Mouse (Mus musculus) embryonic facial prominence, embryonic 11.5 days (tissue): ENCODE results near the gene Sh2d6. TPM values are rescaled to one million over a fixed set of nuclear protein-coding genes. Genes with fewer than 3 reads are reported as not detected.

Experiments
- ATAC-seq: fragments of 200-750 bp; cut with Nextera tagmentation; replicated peaks from 2 replicates; pipeline ENCODE4 v1.8.0; 2017; ENCODE audit warnings: low read depth; ENCODE audit not compliant: insufficient number of reproducible peaks, low FRiP score, low TSS enrichment
- DNase-seq: peaks from one replicate; pipeline ENCODE4 v3.0.0-alpha.2; 2015; ENCODE audit warnings: low spot score
- H3K27ac ChIP-seq: fragments of 300-500 bp; sonication (generic); replicated peaks from 2 replicates; pipeline ENCODE4 v1.5.1; 2014; ENCODE audit warnings: mild to moderate bottlenecking, low read depth, low read length, control low read depth
- H3K27me3 ChIP-seq: fragments of 300-500 bp; sonication (generic); 2 replicates; pipeline ENCODE4 v1.6.1; 2014; ENCODE audit warnings: mild to moderate bottlenecking, low read length, moderate library complexity, mixed read lengths; ENCODE audit not compliant: control insufficient read depth, insufficient read depth
- H3K36me3 ChIP-seq: fragments of 300-500 bp; sonication (generic); replicated peaks from 2 replicates; pipeline ENCODE4 v1.6.1; 2014; ENCODE audit warnings: low read depth, mild to moderate bottlenecking, low read length, moderate library complexity, mixed read lengths; ENCODE audit not compliant: control insufficient read depth, insufficient read depth
- H3K4me1 ChIP-seq: fragments of 300-500 bp; sonication (generic); 2 replicates; pipeline ENCODE4 v1.6.1; 2014; ENCODE audit warnings: low read length, mixed read lengths; ENCODE audit not compliant: control insufficient read depth, insufficient read depth
- H3K4me2 ChIP-seq: fragments of 300-500 bp; sonication (generic); 2 replicates; pipeline ENCODE4 v1.6.1; 2014; ENCODE audit warnings: low read depth, mild to moderate bottlenecking, control low read depth, low read length, moderate library complexity
- H3K4me3 ChIP-seq: fragments of 300-500 bp; sonication (generic); 2 replicates; pipeline ENCODE4 v1.5.1; 2014; ENCODE audit warnings: low read depth, low read length, control low read depth
- H3K9ac ChIP-seq: fragments of 300-500 bp; sonication (generic); replicated peaks from 2 replicates; pipeline ENCODE4 v1.6.1; 2014; ENCODE audit warnings: mild to moderate bottlenecking, control low read depth, low read length
- H3K9me3 ChIP-seq: fragments of 300-500 bp; sonication (generic); replicated peaks from 2 replicates; pipeline ENCODE4 v1.6.1; 2016; ENCODE audit warnings: mild to moderate bottlenecking, low read length, inconsistent platforms, mixed read lengths; ENCODE audit not compliant: control insufficient read depth
- WGBS: fragments of 180-500 bp; shearing (Covaris S2); extraction: QIAGEN DNeasy Blood & Tissue Kit; methylation state at CpG from one replicate; pipeline ENCODE4 v1.1.7; 2014; 5-methylcytosine and 5-hydroxymethylcytosine counted together
- polyA plus RNA-seq: library from polyadenylated mRNA; unstranded; fragments of >200 nt; fragmentation: Nextera tagmentation; extraction: Ambion mirVana; gene quantifications from 2 replicates; pipeline ENCODE4 v1.2.1, GENCODE M21; 2014

Sh2d6 gene
- polyA plus RNA-seq, 1 experiment from 2014 or later = not detected

DNA sequence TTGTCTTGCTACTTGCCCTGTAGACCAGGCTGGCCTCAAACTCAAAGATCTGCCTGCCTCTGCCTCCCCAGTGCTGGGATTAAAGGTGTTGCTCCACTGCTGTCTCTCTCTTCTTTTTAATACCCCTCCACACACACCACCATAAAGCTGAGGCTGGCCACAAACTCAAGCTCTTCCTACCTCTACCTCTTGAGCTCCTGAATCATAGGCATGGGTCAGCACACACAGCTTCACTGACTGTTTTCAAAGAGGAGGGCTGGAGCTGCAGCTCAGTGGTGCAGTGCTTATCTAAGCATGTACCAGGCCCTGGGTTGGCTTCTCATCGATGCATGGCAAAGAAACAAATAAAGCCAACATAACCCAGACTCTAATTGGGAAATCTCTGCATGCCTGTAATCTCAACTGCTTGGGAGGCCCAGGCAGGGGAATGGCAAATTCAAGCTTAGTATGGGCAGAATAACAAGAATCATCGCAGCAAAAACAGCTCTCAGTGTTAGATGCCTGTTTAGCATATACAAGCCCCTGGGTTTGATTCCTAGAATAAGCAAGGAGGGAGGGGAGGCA is 11.6 kb downstream of the Sh2d6 start:
- peaks cover 5% of the 10 kb centered on the region for H3K4me1 ChIP-seq
- no peak overlapping the region for H3K4me3 ChIP-seq
- no peak overlapping the region for H3K4me2 ChIP-seq
- no peaks in the 10 kb centered on the region for H3K27me3 ChIP-seq
- DNase-seq (no peak), ATAC-seq (no peak)
- no peak overlapping the region for H3K9ac ChIP-seq
- no peaks in the 10 kb centered on the region for H3K36me3 ChIP-seq
- no peaks in the 10 kb centered on the region for H3K9me3 ChIP-seq
- whole genome bisulfite sequencing = 86% methylated on average over 2 of the region's 2 CpGs
- H3K27ac ChIP-seq = no peak overlapping the region

DNA sequence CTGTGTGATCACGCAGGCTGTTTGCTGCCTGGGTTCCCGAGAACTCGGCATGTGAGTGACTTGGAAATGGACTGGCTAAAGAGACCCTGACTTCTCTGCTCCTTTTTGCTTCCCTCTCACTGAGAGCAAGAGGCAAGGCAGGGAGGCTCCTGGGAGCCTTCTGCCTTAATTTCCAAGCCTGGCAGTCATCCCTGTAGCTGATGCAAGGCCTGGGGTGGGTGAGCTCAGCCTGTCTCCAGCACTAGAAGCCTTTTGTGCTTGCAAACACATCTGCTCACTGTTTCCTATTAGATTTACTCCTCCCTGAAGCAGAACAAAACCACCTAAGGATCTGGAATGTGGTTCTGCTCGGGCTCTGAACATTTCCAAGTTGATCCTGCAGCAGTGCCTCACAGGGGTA is 12.9 kb downstream of the Sh2d6 start:
- 75% methylated on average over 4 of the region's 4 CpGs for WGBS
- DNase-seq = no peak
- H3K9ac ChIP-seq = no peak overlapping the region
- ATAC-seq = no peak
- no peaks in the 10 kb centered on the region for H3K9me3 ChIP-seq
- no peak overlapping the region for H3K4me2 ChIP-seq
- H3K27me3 ChIP-seq = no peaks in the 10 kb centered on the region
- H3K4me3 ChIP-seq = no peak overlapping the region
- 0 out of 2 replicates have a peak overlapping the region, but pooled peaks have one; percentile 24 for H3K27ac ChIP-seq
- no peaks in the 10 kb centered on the region for H3K36me3 ChIP-seq
- H3K4me1 ChIP-seq = peaks cover 5% of the 10 kb centered on the region

DNA sequence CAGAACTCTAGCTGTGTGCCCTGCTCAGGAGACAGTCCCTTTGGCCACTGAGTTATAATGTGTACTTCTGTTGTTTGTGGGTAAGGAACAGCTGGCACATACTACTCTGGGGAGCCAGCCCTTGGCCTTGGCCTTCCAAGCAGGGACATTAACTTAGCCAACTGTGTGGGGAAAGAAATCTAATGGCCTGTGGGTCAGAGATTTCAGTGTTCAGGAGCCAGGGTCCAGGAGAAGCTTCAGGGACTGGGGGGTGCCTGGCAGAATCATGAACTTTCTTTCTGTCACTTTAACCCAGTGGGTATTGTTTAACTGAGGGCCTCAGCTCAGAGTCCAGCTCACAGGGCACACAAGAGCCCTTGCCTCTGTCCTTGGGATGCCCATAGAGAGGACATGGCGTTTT is 15.4 kb downstream of the Sh2d6 start:
- no peak for DNase-seq
- no peaks in the 10 kb centered on the region for H3K36me3 ChIP-seq
- WGBS = 85% methylated on average over 1 of the region's 1 CpGs
- H3K4me2 ChIP-seq = no peak overlapping the region
- H3K4me3 ChIP-seq = no peak overlapping the region
- no peaks in the 10 kb centered on the region for H3K27me3 ChIP-seq
- H3K9me3 ChIP-seq = no peaks in the 10 kb centered on the region
- no peak for ATAC-seq
- no peaks in the 10 kb centered on the region for H3K4me1 ChIP-seq
- no peak overlapping the region for H3K27ac ChIP-seq
- no peak overlapping the region for H3K9ac ChIP-seq

DNA sequence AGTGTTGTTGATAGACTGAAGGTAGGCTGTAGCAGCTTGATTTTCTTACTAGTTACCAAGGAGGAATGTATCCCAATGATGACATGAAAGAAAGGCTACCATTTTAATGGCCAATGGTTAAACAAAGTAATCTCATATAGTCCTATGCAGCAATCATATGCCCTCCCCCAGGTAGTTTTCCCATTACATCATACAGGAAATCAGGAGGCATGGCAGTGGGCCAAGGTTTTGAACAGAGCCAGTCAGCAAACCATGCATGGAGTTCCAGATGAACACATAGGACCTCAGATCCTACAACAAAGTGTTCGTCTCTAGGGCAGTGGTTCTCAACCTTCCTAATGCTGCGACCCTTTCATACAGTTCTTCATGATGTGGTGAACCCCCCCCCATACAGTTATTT is 17.6 kb downstream of the Sh2d6 start:
- ATAC-seq (no peak), DNase-seq (no peak)
- WGBS = 91% methylated on average over 2 of the region's 2 CpGs
- H3K4me1 ChIP-seq = no peaks in the 10 kb centered on the region
- H3K36me3 ChIP-seq = no peaks in the 10 kb centered on the region
- H3K4me3 ChIP-seq = no peak overlapping the region
- H3K9me3 ChIP-seq = no peaks in the 10 kb centered on the region
- H3K4me2 ChIP-seq = no peak overlapping the region
- H3K27me3 ChIP-seq = no peaks in the 10 kb centered on the region
- no peak overlapping the region for H3K9ac ChIP-seq
- H3K27ac ChIP-seq = no peak overlapping the region

DNA sequence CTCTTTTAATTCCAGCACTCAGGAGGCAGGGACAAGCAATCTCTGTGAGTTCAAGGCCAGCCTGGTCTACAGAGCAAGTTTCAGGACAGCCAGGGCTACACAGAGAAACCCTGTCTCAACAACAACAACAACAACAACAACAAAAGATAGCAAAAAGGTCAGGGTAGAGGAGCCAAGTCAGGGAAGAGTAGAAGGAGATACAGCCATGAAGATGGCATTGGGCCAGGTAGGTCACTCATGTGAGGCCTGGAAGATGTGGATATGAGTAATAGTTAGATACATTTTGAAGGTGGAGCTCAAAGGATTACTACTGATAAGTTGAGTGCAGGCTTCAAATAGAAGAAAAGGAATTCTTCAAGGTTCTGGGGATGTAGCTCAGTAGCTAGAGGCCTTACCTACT is 18.2 kb downstream of the Sh2d6 start:
- DNase-seq (no peak), ATAC-seq (no peak)
- H3K4me1 ChIP-seq = no peaks in the 10 kb centered on the region

DNA sequence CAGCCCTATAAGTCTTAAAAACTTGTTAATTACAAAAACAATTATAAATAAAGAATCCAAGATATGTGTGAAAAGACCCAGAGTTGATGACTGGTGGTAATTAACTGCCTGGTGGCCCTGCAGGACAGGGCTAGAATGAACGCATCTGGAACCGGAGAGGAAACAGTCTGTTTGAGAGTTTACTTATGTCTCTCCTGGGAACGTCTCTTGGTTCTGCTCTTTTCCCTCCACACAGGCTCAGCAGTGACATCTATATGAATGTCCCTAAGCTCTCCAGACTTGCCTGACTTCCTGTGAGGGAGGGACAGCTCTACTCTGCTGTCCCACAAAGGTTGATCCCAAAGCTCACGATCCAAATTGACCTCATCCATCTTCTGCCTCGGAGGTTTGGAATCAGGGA is 22.6 kb downstream of the Sh2d6 start:
- no peak overlapping the region for H3K27ac ChIP-seq
- no peak overlapping the region for H3K9ac ChIP-seq
- H3K27me3 ChIP-seq = no peaks in the 10 kb centered on the region
- no peak overlapping the region for H3K4me2 ChIP-seq
- DNase-seq (no peak), ATAC-seq (no peak)
- no peaks in the 10 kb centered on the region for H3K36me3 ChIP-seq
- 64% methylated on average over 5 of the region's 5 CpGs for WGBS
- H3K9me3 ChIP-seq = no peaks in the 10 kb centered on the region
- no peaks in the 10 kb centered on the region for H3K4me1 ChIP-seq
- no peak overlapping the region for H3K4me3 ChIP-seq

More for the DNA sequence above, 18.2 kb downstream of the Sh2d6 start:
- Histone ChIP-seq H3K4me3 (no peak overlapping the region), H3K27me3 (no peaks in the 10 kb centered on the region), H3K9ac (no peak overlapping the region), H3K9me3 (no peaks in the 10 kb centered on the region), H3K4me2 (no peak overlapping the region), H3K36me3 (no peaks in the 10 kb centered on the region), H3K27ac (no peak overlapping the region)

DNA sequence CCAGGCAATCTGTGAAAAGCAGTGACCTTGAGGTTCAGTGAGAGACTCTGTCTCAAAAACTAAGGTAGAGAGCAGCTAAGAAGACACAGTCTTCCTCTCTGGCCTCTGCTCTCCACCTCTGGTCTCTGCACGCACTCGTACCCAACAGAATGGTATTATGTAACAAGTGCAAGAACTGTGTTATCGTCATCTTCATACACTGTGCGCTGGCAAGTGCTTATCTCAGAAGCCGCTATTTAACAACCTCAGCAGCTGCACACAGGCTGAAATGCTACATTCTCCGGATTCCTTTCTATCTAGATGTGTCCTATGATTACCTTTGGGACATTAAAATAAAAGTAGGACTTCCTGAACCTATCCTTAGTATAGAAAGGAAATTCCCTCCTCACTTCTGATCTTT is 28.6 kb downstream of the Sh2d6 start:
- ATAC-seq = no peak
- no peak overlapping the region for H3K4me2 ChIP-seq
- no peak overlapping the region for H3K27ac ChIP-seq
- no peaks in the 10 kb centered on the region for H3K27me3 ChIP-seq
- no peaks in the 10 kb centered on the region for H3K9me3 ChIP-seq
- H3K4me1 ChIP-seq = no peaks in the 10 kb centered on the region; the same call in 1 of the 2 replicates
- no peak overlapping the region for H3K4me3 ChIP-seq
- WGBS = 75% methylated on average over 6 of the region's 6 CpGs
- DNase-seq = no peak
- no peaks in the 10 kb centered on the region for H3K36me3 ChIP-seq
- no peak overlapping the region for H3K9ac ChIP-seq

DNA sequence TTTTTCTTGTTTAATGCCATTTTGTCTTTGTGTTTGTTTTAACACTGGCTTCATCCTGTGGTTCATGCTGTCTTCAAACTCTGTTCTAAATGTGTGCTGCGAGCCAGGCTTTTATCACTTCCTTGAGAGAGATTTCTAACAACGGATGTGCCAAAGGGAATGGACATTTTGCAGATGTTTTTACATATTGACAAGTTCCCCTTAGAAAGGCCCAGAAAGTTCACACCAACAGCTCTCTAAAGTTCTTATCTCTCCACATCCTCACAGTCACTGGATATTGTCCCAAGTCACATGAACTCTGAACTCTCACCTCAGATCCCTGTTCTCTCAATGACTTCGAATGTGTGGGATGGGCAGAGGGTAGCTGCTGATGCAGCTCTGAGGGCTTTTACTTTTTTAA is 30.4 kb downstream of the Sh2d6 start:
- Histone ChIP-seq H3K27ac (no peak overlapping the region), H3K9me3 (no peaks in the 10 kb centered on the region), H3K4me2 (no peak overlapping the region), H3K36me3 (no peaks in the 10 kb centered on the region), H3K9ac (no peak overlapping the region), H3K27me3 (no peaks in the 10 kb centered on the region), H3K4me3 (no peak overlapping the region), H3K4me1 (no peaks in the 10 kb centered on the region; the same call in 1 of the 2 replicates)
- no peak for DNase-seq
- WGBS = 79% methylated on average over 3 of the region's 3 CpGs
- ATAC-seq = no peak
